Mouse (Mus musculus) ES-E14 (cell line): Measurements from ENCODE around the gene Ube2l3.

Experiments used
- CHD2 ChIP-seq: IDR thresholded peaks from 2 replicates; pipeline ENCODE4 v1.6.1; 2014; ENCODE audit warnings: mild to moderate bottlenecking, low read depth, low read length, inconsistent platforms
- HCFC1 ChIP-seq: IDR thresholded peaks from 2 replicates; pipeline ENCODE4 v1.6.1; 2012; ENCODE audit warnings: low read length, inconsistent platforms, borderline replicate concordance; ENCODE audit not compliant: insufficient read depth
- ZC3H11A ChIP-seq: IDR thresholded peaks from 2 replicates; pipeline ENCODE4 v1.6.1; 2012; ENCODE audit warnings: low read depth, mild to moderate bottlenecking, inconsistent platforms, low read length, borderline replicate concordance
- ZNF384 ChIP-seq: IDR thresholded peaks from 2 replicates; pipeline ENCODE4 v1.6.1; 2012; ENCODE audit warnings: low read depth, low read length, inconsistent platforms

DNA sequence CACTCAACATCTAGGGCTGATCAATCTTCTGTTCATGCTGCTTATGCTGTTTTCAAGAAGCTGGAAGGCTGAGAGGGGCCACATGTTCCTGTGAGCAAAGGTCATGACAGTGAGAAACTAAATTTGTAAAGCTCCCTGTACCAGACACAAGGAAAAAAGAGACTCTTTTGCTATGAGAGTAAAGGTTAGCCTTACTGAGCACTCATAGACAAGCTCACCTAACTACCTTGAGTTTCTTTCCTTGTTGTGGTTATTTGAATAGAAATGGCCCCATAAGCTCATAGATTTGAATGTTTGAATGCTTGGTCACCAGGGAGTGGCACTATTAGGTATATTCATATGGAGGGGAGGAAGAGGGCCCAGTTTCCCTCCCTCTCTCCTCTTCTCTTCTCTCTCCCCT, 35.3 kb downstream of the Ube2l3 start:
- TF ChIP-seq HCFC1 (no peak), ZC3H11A (no peak), ZNF384 (no peak), CHD2 (no peak)
